Mouse (Mus musculus): ENCODE measurements around the gene Eif4e3. TPM values are rescaled to one million over a fixed set of nuclear protein-coding genes. Genes with fewer than 3 reads are reported as not detected.

Eif4e3 gene
- total and polyA plus RNA-seq, 2 experiments from 2014 or later = 15.4 to 18.9 TPM

- ATAC-seq (ENCODE audit: insufficient read depth, low read depth) = no peak
Measured at GRCm38 (mm10) chr6:99629726-99630458, 36.7 kb downstream of the Eif4e3 start.

GRCm38 (mm10) chr6:99626347-99626746 lies 40.2 kb downstream of the Eif4e3 start:
- TF ChIP-seq CTCF (IDR thresholded peaks at IDR 0.05; ENCODE audit: low read depth) (no peak), EP300 (IDR thresholded peaks at IDR 0.05; ENCODE audit: low read depth) (no peak)
- 82% methylated on average over 2 of the region's 2 CpGs for WGBS
- Histone ChIP-seq H3K4me1 (ENCODE audit: control insufficient read depth, insufficient read depth) (no peaks in the 10 kb centered on the region), H3K4me3 (ENCODE audit: low read depth, low read length) (no peak overlapping the region), H3K27ac (ENCODE audit: low read depth) (no peak overlapping the region), H3K36me3 (replicated peaks; ENCODE audit: control insufficient read depth, insufficient read depth, low read length) (peaks cover 17% of the 10 kb centered on the region), H3K9me3 (replicated peaks; ENCODE audit: control insufficient read depth, low read length) (no peaks in the 10 kb centered on the region), H3K4me2 (ENCODE audit: low read depth, low read length) (no peak overlapping the region), H3K27me3 (ENCODE audit: control insufficient read depth, insufficient read depth, low read length) (no peaks in the 10 kb centered on the region), H3K9ac (replicated peaks; ENCODE audit: low read depth, low read length) (no peak overlapping the region)
- DNase-seq (ENCODE audit: low spot score) (no peak), ATAC-seq (ENCODE audit: insufficient read depth, low read depth) (no peak)

More at GRCm38 (mm10) chr6:99629726-99630458, 36.7 kb downstream of the Eif4e3 start:
- Histone ChIP-seq H3K9me3 (replicated peaks; ENCODE audit: control insufficient read depth, low read length) (no peaks in the 10 kb centered on the region), H3K4me3 (ENCODE audit: low read depth, low read length) (no peak overlapping the region), H3K4me1 (ENCODE audit: control insufficient read depth, insufficient read depth) (no peaks in the 10 kb centered on the region), H3K27ac (ENCODE audit: low read depth) (no peak overlapping the region), H3K4me2 (ENCODE audit: low read depth, low read length) (no peak overlapping the region), H3K27me3 (ENCODE audit: control insufficient read depth, insufficient read depth, low read length) (no peaks in the 10 kb centered on the region), H3K36me3 (replicated peaks; ENCODE audit: control insufficient read depth, insufficient read depth, low read length) (peaks cover 29% of the 10 kb centered on the region), H3K9ac (replicated peaks; ENCODE audit: low read depth, low read length) (no peak overlapping the region)
- 87% methylated on average over 8 of the region's 8 CpGs for WGBS
- no peak for TF ChIP-seq CTCF (IDR thresholded peaks at IDR 0.05; ENCODE audit: low read depth)
- no peak for TF ChIP-seq EP300 (IDR thresholded peaks at IDR 0.05; ENCODE audit: low read depth)
- DNase-seq (ENCODE audit: low spot score) = no peak

GRCm38 (mm10) chr6:99625803-99626202 lies 40.8 kb downstream of the Eif4e3 start:
- no peaks in the 10 kb centered on the region for H3K9me3 ChIP-seq (replicated peaks; ENCODE audit: control insufficient read depth, low read length)
- no peak overlapping the region for H3K4me2 ChIP-seq (ENCODE audit: low read depth, low read length)
- ATAC-seq (ENCODE audit: insufficient read depth, low read depth) = no peak
- H3K27me3 ChIP-seq (ENCODE audit: control insufficient read depth, insufficient read depth, low read length) = no peaks in the 10 kb centered on the region
- peaks cover 17% of the 10 kb centered on the region for H3K36me3 ChIP-seq (replicated peaks; ENCODE audit: control insufficient read depth, insufficient read depth, low read length)
- 47% methylated on average over 7 of the region's 7 CpGs for WGBS
- no peak overlapping the region for H3K27ac ChIP-seq (ENCODE audit: low read depth)
- H3K4me1 ChIP-seq (ENCODE audit: control insufficient read depth, insufficient read depth) = no peaks in the 10 kb centered on the region
- DNase-seq (ENCODE audit: low spot score) = no peak
- TF ChIP-seq CTCF (IDR thresholded peaks at IDR 0.05; ENCODE audit: low read depth) (no peak), EP300 (IDR thresholded peaks at IDR 0.05; ENCODE audit: low read depth) (no peak)
- no peak overlapping the region for H3K9ac ChIP-seq (replicated peaks; ENCODE audit: low read depth, low read length)
- H3K4me3 ChIP-seq (ENCODE audit: low read depth, low read length) = no peak overlapping the region

- no peak overlapping the region for H3K9ac ChIP-seq (replicated peaks; ENCODE audit: low read depth, low read length)
- 79% methylated on average over 7 of the region's 7 CpGs for WGBS
- no peaks in the 10 kb centered on the region for H3K9me3 ChIP-seq (replicated peaks; ENCODE audit: control insufficient read depth, low read length)
- no peak overlapping the region for H3K4me3 ChIP-seq (ENCODE audit: low read depth, low read length)
- TF ChIP-seq EP300 (IDR thresholded peaks at IDR 0.05; ENCODE audit: low read depth) (no peak), CTCF (IDR thresholded peaks at IDR 0.05; ENCODE audit: low read depth) (no peak)
- peaks cover 14% of the 10 kb centered on the region for H3K36me3 ChIP-seq (replicated peaks; ENCODE audit: control insufficient read depth, insufficient read depth, low read length)
- H3K4me2 ChIP-seq (ENCODE audit: low read depth, low read length) = no peak overlapping the region
- no peak for DNase-seq (ENCODE audit: low spot score)
- H3K27me3 ChIP-seq (ENCODE audit: control insufficient read depth, insufficient read depth, low read length) = no peaks in the 10 kb centered on the region
- no peaks in the 10 kb centered on the region for H3K4me1 ChIP-seq (ENCODE audit: control insufficient read depth, insufficient read depth)
- no peak overlapping the region for H3K27ac ChIP-seq (ENCODE audit: low read depth)
- ATAC-seq (ENCODE audit: insufficient read depth, low read depth) = no peak
Measured at GRCm38 (mm10) chr6:99625306-99625705, 41.3 kb downstream of the Eif4e3 start.

GRCm38 (mm10) chr6:99624542-99624941 lies 42.0 kb downstream of the Eif4e3 start:
- no peaks in the 10 kb centered on the region for H3K4me1 ChIP-seq (ENCODE audit: control insufficient read depth, insufficient read depth)
- 79% methylated on average over 3 of the region's 3 CpGs for WGBS
- no peak for ATAC-seq (ENCODE audit: insufficient read depth, low read depth)
- H3K4me2 ChIP-seq (ENCODE audit: low read depth, low read length) = no peak overlapping the region
- H3K27ac ChIP-seq (ENCODE audit: low read depth) = no peak overlapping the region
- TF ChIP-seq EP300 (IDR thresholded peaks at IDR 0.05; ENCODE audit: low read depth) (no peak), CTCF (IDR thresholded peaks at IDR 0.05; ENCODE audit: low read depth) (no peak)
- no peaks in the 10 kb centered on the region for H3K27me3 ChIP-seq (ENCODE audit: control insufficient read depth, insufficient read depth, low read length)
- peaks cover 14% of the 10 kb centered on the region for H3K36me3 ChIP-seq (replicated peaks; ENCODE audit: control insufficient read depth, insufficient read depth, low read length)
- H3K9ac ChIP-seq (replicated peaks; ENCODE audit: low read depth, low read length) = no peak overlapping the region
- H3K4me3 ChIP-seq (ENCODE audit: low read depth, low read length) = no peak overlapping the region
- no peaks in the 10 kb centered on the region for H3K9me3 ChIP-seq (replicated peaks; ENCODE audit: control insufficient read depth, low read length)
- DNase-seq (ENCODE audit: low spot score) = no peak

GRCm38 (mm10) chr6:99623641-99624040 lies 42.9 kb downstream of the Eif4e3 start:
- H3K27me3 ChIP-seq (ENCODE audit: control insufficient read depth, insufficient read depth, low read length) = no peaks in the 10 kb centered on the region
- no peak overlapping the region for H3K27ac ChIP-seq (ENCODE audit: low read depth)
- no peaks in the 10 kb centered on the region for H3K4me1 ChIP-seq (ENCODE audit: control insufficient read depth, insufficient read depth)
- H3K4me2 ChIP-seq (ENCODE audit: low read depth, low read length) = no peak overlapping the region
- no peak overlapping the region for H3K4me3 ChIP-seq (ENCODE audit: low read depth, low read length)
- DNase-seq (ENCODE audit: low spot score) = peak; percentile 43
- no peak for TF ChIP-seq EP300 (IDR thresholded peaks at IDR 0.05; ENCODE audit: low read depth)
- peak; percentile 62 for TF ChIP-seq CTCF (IDR thresholded peaks at IDR 0.05; ENCODE audit: low read depth)
- no peaks in the 10 kb centered on the region for H3K9me3 ChIP-seq (replicated peaks; ENCODE audit: control insufficient read depth, low read length)
- WGBS = 15% methylated on average over 6 of the region's 6 CpGs
- ATAC-seq (ENCODE audit: insufficient read depth, low read depth) = peak; percentile 67; the same call in 1 of the 2 replicates
- no peak overlapping the region for H3K9ac ChIP-seq (replicated peaks; ENCODE audit: low read depth, low read length)
- H3K36me3 ChIP-seq (replicated peaks; ENCODE audit: control insufficient read depth, insufficient read depth, low read length) = peaks cover 7% of the 10 kb centered on the region
